Mouse (Mus musculus): ENCODE results near the gene Slc5a11.

- TF ChIP-seq CTCF (IDR thresholded peaks at IDR 0.05; ENCODE audit: low read depth) = no peak
- TF ChIP-seq EP300 (optimal IDR thresholded peaks at IDR 0.05) = no peak
These were observed 33.6 kb downstream of the Slc5a11 start for GRCm38 (mm10) chr7:123248166-123248565.

Data from stomach, postnatal 0 days (tissue).